Mouse (Mus musculus): ENCODE measurements around the gene Zfp526. TPM values are rescaled to one million over a fixed set of nuclear protein-coding genes. Genes with fewer than 3 reads are reported as not detected.

The Zfp526 gene
- polyA plus RNA-seq, 1 experiment from 2014 or later = 3.5 TPM

DNA sequence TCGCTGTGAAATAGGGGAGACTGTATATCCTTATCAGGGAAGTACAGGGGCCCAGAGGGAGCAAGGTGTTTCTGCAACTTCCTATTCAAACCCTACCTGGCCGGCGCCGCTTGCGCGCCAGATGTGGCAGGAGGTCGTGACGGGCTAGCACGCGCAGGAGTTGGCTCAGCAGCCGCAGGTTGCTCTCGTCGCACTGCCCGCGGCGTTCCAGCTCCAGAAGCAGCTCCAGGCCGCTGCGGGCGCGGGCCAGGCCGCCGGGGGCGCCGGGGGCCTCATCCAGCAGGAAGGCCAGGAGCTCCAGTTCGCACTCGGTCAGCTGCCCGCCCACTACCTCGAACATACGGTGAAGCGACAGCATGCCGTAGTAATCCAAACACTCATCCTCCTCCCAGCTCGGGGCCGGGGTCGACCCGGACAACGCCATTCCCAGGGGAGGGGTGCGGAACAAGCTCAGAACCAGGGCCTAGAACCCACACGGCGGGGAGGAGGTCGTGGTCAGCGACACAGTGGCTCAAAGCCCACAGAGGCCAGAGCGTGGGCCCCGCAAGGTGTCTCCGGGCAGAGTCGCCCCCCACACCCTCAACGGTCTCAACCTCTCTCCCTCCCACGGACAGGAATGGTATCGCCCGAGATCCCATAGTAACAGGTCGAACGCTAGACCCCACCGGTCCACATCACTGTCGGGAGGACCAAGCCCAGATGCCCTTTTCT, 2.4 kb upstream of the Zfp526 start:
- under 1% methylated on average over 53 of the region's 53 CpGs for WGBS
- ATAC-seq (replicated peaks; ENCODE audit: low FRiP score) (peak; percentile 32), DNase-seq (ENCODE audit: low spot score) (peak; percentile 87)
- Histone ChIP-seq H3K4me2 (ENCODE audit: low read depth, low read length, severe bottlenecking) (peak overlapping the region; percentile 92), H3K4me1 (replicated peaks; ENCODE audit: control insufficient read depth, insufficient read depth, low read length) (peaks cover 17% of the 10 kb centered on the region), H3K9me3 (ENCODE audit: control insufficient read depth, low read length) (no peaks in the 10 kb centered on the region), H3K27ac (ENCODE audit: low read depth, low read length) (peak overlapping the region; percentile 19; the same call in 1 of the 2 replicates), H3K27me3 (ENCODE audit: control insufficient read depth, insufficient read depth, low read length) (no peaks in the 10 kb centered on the region), H3K36me3 (ENCODE audit: control insufficient read depth, insufficient read depth, low read length) (no peaks in the 10 kb centered on the region), H3K4me3 (ENCODE audit: low read depth, low read length) (peak overlapping the region; percentile 55), H3K9ac (ENCODE audit: low read length) (peak overlapping the region; percentile 72)

DNA sequence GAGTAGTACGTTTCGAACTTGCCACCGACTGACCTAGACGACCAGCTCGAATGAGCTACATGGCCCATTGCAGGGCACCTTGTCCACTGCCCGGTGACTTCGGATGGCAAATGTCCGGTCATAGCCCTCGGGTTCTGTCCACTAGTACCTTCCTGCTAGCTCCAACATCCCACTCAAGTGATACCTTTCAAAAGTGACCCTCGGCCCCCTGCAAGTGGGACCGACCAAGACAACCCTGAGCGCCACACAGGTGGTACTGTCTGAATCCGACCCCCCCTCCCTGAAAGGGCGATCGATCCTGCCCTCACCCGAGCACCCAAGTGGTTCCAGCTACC, 1.8 kb upstream of the Zfp526 start:
- H3K27ac ChIP-seq (ENCODE audit: low read depth, low read length) = peak overlapping the region; percentile 19; the same call in 1 of the 2 replicates
- peak overlapping the region; percentile 55 for H3K4me3 ChIP-seq (ENCODE audit: low read depth, low read length)
- no peak for DNase-seq (ENCODE audit: low spot score)
- 1% methylated on average over 16 of the region's 16 CpGs for WGBS
- H3K36me3 ChIP-seq (ENCODE audit: control insufficient read depth, insufficient read depth, low read length) = no peaks in the 10 kb centered on the region; the same call in 1 of the 2 replicates
- H3K9me3 ChIP-seq (ENCODE audit: control insufficient read depth, low read length) = no peaks in the 10 kb centered on the region
- H3K4me1 ChIP-seq (replicated peaks; ENCODE audit: control insufficient read depth, insufficient read depth, low read length) = peaks cover 17% of the 10 kb centered on the region
- ATAC-seq (replicated peaks; ENCODE audit: low FRiP score) = peak; percentile 31; the same call in 1 of the 2 replicates
- H3K27me3 ChIP-seq (ENCODE audit: control insufficient read depth, insufficient read depth, low read length) = no peaks in the 10 kb centered on the region
- H3K4me2 ChIP-seq (ENCODE audit: low read depth, low read length, severe bottlenecking) = peak overlapping the region; percentile 92
- peak overlapping the region; percentile 72 for H3K9ac ChIP-seq (ENCODE audit: low read length)

DNA sequence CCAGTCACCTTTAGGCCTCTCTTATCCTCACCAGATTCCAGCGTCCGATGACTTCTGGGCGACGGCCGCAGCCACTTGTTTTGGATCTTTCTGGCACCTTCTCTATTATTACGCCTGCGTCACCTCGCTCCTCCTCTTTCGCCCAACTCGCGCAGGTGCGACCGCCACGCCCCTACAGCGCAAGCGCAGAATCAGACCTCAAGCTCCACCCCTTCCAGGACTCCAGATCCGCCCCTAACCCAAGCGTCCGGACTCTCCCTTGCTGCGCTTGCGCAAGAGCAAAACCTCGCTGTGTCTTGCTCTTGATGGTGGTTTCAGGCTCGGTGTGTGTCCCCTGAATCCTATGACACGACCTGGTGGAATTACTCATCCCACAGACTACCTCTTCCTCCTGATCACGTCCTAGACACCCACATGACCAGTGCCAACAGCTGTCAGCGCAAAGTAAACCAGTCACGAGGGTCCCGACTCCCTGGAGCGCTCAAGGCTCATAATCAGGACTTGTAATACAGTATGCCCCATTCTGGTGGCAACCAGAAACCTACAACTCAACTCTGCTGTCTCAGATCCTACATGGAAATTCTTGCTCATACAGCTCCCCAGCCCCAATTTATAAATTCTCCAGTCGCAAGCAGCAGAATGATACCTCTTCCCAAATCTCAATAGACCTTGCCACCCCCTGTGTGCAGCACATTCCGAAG, 1.3 kb upstream of the Zfp526 start:
- H3K9ac ChIP-seq (ENCODE audit: low read length) = peak overlapping the region; percentile 72
- H3K27ac ChIP-seq (ENCODE audit: low read depth, low read length) = peak overlapping the region; percentile 41; the same call in 1 of the 2 replicates
- peak; percentile 73 for ATAC-seq (replicated peaks; ENCODE audit: low FRiP score)
- peak overlapping the region; percentile 55 for H3K4me3 ChIP-seq (ENCODE audit: low read depth, low read length)
- DNase-seq (ENCODE audit: low spot score) = peak; percentile 96
- 5% methylated on average over 31 of the region's 31 CpGs for WGBS
- H3K9me3 ChIP-seq (ENCODE audit: control insufficient read depth, low read length) = no peaks in the 10 kb centered on the region
- no peaks in the 10 kb centered on the region; the same call in 1 of the 2 replicates for H3K36me3 ChIP-seq (ENCODE audit: control insufficient read depth, insufficient read depth, low read length)
- peaks cover 17% of the 10 kb centered on the region for H3K4me1 ChIP-seq (replicated peaks; ENCODE audit: control insufficient read depth, insufficient read depth, low read length)
- peak overlapping the region; percentile 92 for H3K4me2 ChIP-seq (ENCODE audit: low read depth, low read length, severe bottlenecking)
- no peaks in the 10 kb centered on the region for H3K27me3 ChIP-seq (ENCODE audit: control insufficient read depth, insufficient read depth, low read length)

DNA sequence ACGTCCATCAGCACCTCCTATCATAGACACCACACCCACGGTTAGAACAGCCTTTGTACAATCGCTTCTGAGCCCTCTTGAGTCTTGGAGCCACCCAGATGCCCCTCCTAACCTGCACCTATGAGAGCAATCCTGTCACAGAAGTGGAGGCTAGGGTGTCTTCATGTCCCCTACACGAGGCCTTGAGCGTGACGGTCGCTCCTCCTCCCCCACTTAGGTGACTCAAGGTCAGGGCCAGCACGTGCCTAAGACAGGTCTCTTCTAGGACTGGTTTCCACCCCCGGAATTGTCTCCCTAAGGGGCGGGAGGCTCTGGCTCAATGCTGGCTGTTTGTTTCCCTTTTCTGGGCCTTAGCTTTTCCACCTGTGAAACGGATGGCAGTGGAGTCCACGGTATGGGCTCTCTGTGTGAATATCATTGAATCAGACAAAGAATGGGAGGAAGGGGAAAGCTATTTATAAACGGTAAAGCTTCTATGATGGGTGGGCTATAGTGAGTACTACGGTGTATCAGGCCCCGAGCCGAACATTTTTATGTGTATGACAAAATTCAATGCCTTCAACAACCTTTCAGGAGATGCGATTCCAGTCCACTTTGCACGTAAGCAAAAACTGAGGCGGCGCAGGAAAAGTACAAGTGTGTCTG, 646 bp upstream of the Zfp526 start, which contains the start of gene Dedd2:
Gene Dedd2 (minus strand): TSS at position 159 of the 645 bp plus-strand sequence.
- Histone ChIP-seq H3K4me2 (ENCODE audit: low read depth, low read length, severe bottlenecking) (peak within 1 kb of the TSS; percentile 92), H3K4me3 (ENCODE audit: low read depth, low read length) (peak within 1 kb of the TSS; percentile 55), H3K9me3 (ENCODE audit: control insufficient read depth, low read length) (no peaks in the 10 kb centered on the region), H3K9ac (ENCODE audit: low read length) (peak within 1 kb of the TSS; percentile 72), H3K27me3 (ENCODE audit: control insufficient read depth, insufficient read depth, low read length) (no peaks in the 10 kb centered on the region), H3K27ac (ENCODE audit: low read depth, low read length) (peak within 1 kb of the TSS; percentile 62), H3K4me1 (replicated peaks; ENCODE audit: control insufficient read depth, insufficient read depth, low read length) (peaks cover 17% of the 10 kb centered on the region), H3K36me3 (ENCODE audit: control insufficient read depth, insufficient read depth, low read length) (peaks cover 4% of the 10 kb centered on the region; the same call in 1 of the 2 replicates)
- ATAC-seq (replicated peaks; ENCODE audit: low FRiP score) (no peak), DNase-seq (ENCODE audit: low spot score) (no peak)
- WGBS = 7% methylated on average over 20 of the region's 20 CpGs

DNA sequence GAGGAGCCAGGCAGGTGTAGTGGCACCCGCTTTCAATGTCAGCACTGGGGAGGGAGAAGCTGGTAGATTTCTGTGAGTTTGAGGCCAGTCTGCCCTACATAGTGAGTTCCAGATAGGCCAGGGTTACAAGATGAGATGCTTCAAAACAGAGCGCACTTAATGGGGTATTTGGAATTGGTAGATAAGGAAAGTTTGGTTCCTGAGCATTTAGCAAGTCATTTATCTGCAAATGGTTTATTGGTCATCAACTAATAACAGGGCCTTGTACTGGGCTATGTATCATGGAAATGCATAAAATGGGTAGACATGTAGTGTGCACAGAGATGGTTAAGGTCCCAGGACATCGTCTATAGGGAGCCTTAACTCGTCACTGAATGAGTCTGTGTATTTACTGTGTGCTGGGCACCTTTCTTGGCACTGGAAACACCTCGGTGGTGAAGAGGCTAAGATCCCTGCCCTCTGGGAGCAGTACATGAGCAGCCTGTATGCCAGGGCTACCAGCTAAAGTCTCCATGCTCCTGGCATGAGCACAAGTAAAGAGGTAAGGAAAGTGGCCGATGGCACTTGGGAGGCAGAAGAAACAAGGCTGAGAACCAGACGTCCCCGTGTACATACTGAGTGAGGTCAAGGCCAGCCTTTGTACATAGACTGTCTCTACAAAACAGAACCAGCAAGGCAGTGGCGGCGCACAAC, 1.2 kb downstream of the Zfp526 start:
- H3K27me3 ChIP-seq (ENCODE audit: control insufficient read depth, insufficient read depth, low read length) = no peaks in the 10 kb centered on the region
- no peaks in the 10 kb centered on the region for H3K9me3 ChIP-seq (ENCODE audit: control insufficient read depth, low read length)
- no peak overlapping the region for H3K27ac ChIP-seq (ENCODE audit: low read depth, low read length)
- peaks cover 7% of the 10 kb centered on the region; the same call in 1 of the 2 replicates for H3K36me3 ChIP-seq (ENCODE audit: control insufficient read depth, insufficient read depth, low read length)
- 83% methylated on average over 10 of the region's 10 CpGs for WGBS
- peak overlapping the region; percentile 67 for H3K9ac ChIP-seq (ENCODE audit: low read length)
- DNase-seq (ENCODE audit: low spot score) = no peak
- H3K4me2 ChIP-seq (ENCODE audit: low read depth, low read length, severe bottlenecking) = peak overlapping the region; percentile 92
- peak overlapping the region; percentile 55 for H3K4me3 ChIP-seq (ENCODE audit: low read depth, low read length)
- ATAC-seq (replicated peaks; ENCODE audit: low FRiP score) = no peak
- H3K4me1 ChIP-seq (replicated peaks; ENCODE audit: control insufficient read depth, insufficient read depth, low read length) = peaks cover 16% of the 10 kb centered on the region

DNA sequence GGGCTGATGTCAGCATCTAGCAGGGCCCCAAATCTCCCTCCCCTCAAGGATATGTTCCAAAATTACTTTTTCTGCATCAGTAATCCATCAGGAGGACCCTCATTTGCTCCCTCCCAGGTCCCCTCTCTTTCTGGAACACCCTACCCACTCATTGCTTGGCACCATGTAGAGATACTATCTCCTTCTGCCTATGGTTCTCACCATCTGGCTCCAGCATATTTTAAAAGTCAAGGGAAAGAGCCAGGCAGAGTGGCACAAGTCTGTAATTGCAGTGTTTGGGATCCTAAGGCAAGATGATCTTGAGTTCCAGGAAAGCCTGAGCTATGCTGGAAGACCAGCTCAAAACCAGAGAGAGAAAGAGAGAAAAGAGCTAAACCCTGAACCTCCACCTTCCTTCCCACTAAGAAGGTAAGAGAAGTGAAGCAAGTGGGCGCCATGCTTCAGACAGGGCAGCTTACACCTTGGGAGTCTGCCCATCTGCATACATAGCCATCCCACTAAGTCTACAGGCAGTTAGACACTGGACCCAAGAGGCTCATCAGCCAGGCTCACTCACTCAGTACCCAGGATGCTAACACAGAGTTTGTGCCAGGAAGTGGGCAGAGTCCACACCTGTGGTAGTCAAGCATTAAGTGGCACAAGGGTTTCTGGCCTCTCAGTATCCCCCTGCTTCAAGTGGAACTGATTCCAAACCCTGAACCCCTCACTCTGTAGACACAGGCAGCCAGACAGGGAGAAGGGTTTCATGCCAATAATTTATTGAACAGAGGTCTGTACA, 6.5 kb downstream of the Zfp526 start:
- ATAC-seq (replicated peaks; ENCODE audit: low FRiP score) (no peak), DNase-seq (ENCODE audit: low spot score) (no peak)
- Histone ChIP-seq H3K4me3 (ENCODE audit: low read depth, low read length) (no peak overlapping the region), H3K4me1 (replicated peaks; ENCODE audit: control insufficient read depth, insufficient read depth, low read length) (no peaks in the 10 kb centered on the region), H3K9me3 (ENCODE audit: control insufficient read depth, low read length) (no peaks in the 10 kb centered on the region), H3K27ac (ENCODE audit: low read depth, low read length) (no peak overlapping the region), H3K4me2 (ENCODE audit: low read depth, low read length, severe bottlenecking) (no peak overlapping the region), H3K36me3 (ENCODE audit: control insufficient read depth, insufficient read depth, low read length) (peaks cover 28% of the 10 kb centered on the region), H3K9ac (ENCODE audit: low read length) (no peak overlapping the region), H3K27me3 (ENCODE audit: control insufficient read depth, insufficient read depth, low read length) (no peaks in the 10 kb centered on the region)
- WGBS = 88% methylated on average over 1 of the region's 1 CpGs

DNA sequence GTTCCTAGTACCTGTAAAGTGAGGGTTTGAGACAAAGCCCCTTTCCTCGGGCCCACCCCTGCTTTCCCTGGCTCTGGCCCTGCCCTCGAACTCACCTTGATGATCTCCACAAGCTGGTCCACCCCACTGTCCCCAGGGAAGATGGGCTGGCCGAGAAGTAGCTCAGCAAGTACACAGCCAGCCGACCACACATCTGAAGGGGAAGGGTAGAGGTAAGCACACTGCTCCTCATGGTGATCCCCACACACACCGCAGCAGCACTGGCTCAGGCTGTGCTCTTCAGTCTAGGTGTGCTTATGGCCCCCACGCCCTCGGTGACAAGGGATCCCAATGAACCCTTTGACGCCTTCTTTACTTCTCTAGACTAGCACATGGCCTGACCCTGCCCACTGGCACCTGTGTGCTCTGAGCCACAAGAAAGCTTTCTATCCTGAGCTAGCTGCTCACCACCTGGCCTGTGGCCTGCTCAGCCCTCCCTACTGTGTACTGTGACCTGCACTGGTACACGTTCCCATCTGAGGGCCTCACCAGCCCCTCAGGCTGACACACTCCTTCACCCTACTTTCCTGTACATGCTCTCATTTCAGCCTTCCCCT, 9.6 kb downstream of the Zfp526 start:
- Histone ChIP-seq H3K27me3 (ENCODE audit: control insufficient read depth, insufficient read depth, low read length) (no peaks in the 10 kb centered on the region), H3K9me3 (ENCODE audit: control insufficient read depth, low read length) (no peaks in the 10 kb centered on the region), H3K9ac (ENCODE audit: low read length) (no peak overlapping the region), H3K4me1 (replicated peaks; ENCODE audit: control insufficient read depth, insufficient read depth, low read length) (peaks cover under 1% of the 10 kb centered on the region; the same call in 1 of the 2 replicates), H3K4me3 (ENCODE audit: low read depth, low read length) (no peak overlapping the region), H3K27ac (ENCODE audit: low read depth, low read length) (no peak overlapping the region), H3K4me2 (ENCODE audit: low read depth, low read length, severe bottlenecking) (no peak overlapping the region), H3K36me3 (ENCODE audit: control insufficient read depth, insufficient read depth, low read length) (peaks cover 21% of the 10 kb centered on the region)
- no peak for ATAC-seq (replicated peaks; ENCODE audit: low FRiP score)
- DNase-seq (ENCODE audit: low spot score) = no peak
- 85% methylated on average over 9 of the region's 9 CpGs for WGBS

Data from forebrain, embryonic 11.5 days (tissue).